Mouse (Mus musculus) CH12.LX (cell line): ENCODE data around the gene Dennd1a.

Source experiments
- CTCF ChIP-seq, 2 experiments: IDR thresholded peaks in 1 of 2; conservative IDR thresholded peaks in 1 of 2; 2 replicates each; pipeline ENCODE4 v1.5.1; 2011 to 2012; ENCODE audit warnings: low read depth in 2 of 2, low read length in 2 of 2, improper control_type of control experiment in 1 of 2, inconsistent platforms in 1 of 2, mild to moderate bottlenecking in 1 of 2, moderate library complexity in 1 of 2
- TBP ChIP-seq: conservative IDR thresholded peaks from 2 replicates; pipeline ENCODE4 v1.6.1; 2011; ENCODE audit warnings: low read depth, low read length, improper control_type of control experiment

- TF ChIP-seq TBP (no peak), CTCF (conservative IDR thresholded peaks at IDR 0.05 in 1 of 2, IDR thresholded peaks at IDR 0.05 in 1 of 2; ENCODE audit: low read depth in 2 of 2, low read length in 2 of 2) (no peak)
These were observed 190.9 kb downstream of the Dennd1a start for GRCm38 (mm10) chr2:38096328-38096727.
